Mouse (Mus musculus): ENCODE results near the gene Lrrc51. TPM values are rescaled to one million over a fixed set of nuclear protein-coding genes. Genes with fewer than 3 reads are reported as not detected.
"Not testable (repeated sequence)": the region's sequence is repeated elsewhere in the genome, so short reads cannot be mapped to it uniquely, and the experiment has no call there.

The Lrrc51 gene
- polyA plus RNA-seq, 1 experiment from 2014 or later = 15.0 TPM

- Histone ChIP-seq H3K4me2 (ENCODE audit: low read length) (no peak overlapping the region), H3K36me3 (ENCODE audit: control insufficient read depth, insufficient read depth, low read length) (no peaks in the 10 kb centered on the region), H3K27ac (ENCODE audit: low read depth, low read length) (no peak overlapping the region), H3K27me3 (replicated peaks; ENCODE audit: control insufficient read depth, insufficient read depth, low read length) (no peaks in the 10 kb centered on the region), H3K4me1 (ENCODE audit: control insufficient read depth, insufficient read depth, low read depth, low read length) (no peaks in the 10 kb centered on the region), H3K9me3 (ENCODE audit: control insufficient read depth, low read length) (no peaks in the 10 kb centered on the region), H3K9ac (ENCODE audit: low read depth, low read length) (no peak overlapping the region), H3K4me3 (ENCODE audit: low read length) (no peak overlapping the region)
- ATAC-seq = no peak
- WGBS = 65% methylated on average over 2 of the region's 2 CpGs
Observed at GRCm38 (mm10) chr7:101952098-101952497, 18.4 kb upstream of the Lrrc51 start.

DNA sequence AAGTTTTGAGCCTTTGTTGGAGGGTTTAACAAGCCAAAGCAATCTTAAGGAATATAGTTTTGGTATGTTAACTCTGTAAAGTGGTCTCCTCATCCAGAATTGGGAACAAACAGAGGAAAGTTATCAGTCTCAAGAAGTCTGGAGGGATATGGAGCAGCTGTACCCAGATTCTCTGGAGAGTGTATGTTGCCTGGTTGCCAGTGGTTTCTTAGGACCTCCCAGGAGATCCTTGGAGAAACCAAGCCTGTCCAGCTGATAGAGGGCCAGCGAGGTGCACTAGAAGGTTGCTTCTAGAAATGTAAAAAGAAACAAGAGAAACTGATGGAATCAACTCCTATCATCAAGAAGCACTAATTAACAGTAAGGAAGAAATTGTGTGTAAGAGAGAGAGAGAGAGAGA lies 18.0 kb upstream of the Lrrc51 start:
- no peak for ATAC-seq
- Histone ChIP-seq H3K36me3 (ENCODE audit: control insufficient read depth, insufficient read depth, low read length) (no peaks in the 10 kb centered on the region), H3K4me1 (ENCODE audit: control insufficient read depth, insufficient read depth, low read depth, low read length) (no peaks in the 10 kb centered on the region), H3K9ac (ENCODE audit: low read depth, low read length) (no peak overlapping the region), H3K27ac (ENCODE audit: low read depth, low read length) (no peak overlapping the region), H3K4me3 (ENCODE audit: low read length) (no peak overlapping the region), H3K27me3 (replicated peaks; ENCODE audit: control insufficient read depth, insufficient read depth, low read length) (no peaks in the 10 kb centered on the region), H3K4me2 (ENCODE audit: low read length) (no peak overlapping the region), H3K9me3 (ENCODE audit: control insufficient read depth, low read length) (no peaks in the 10 kb centered on the region)
- 91% methylated on average over 1 of the region's 1 CpGs for WGBS

- not testable (repeated sequence) for H3K4me3 ChIP-seq (ENCODE audit: low read length); H3K27me3 ChIP-seq (replicated peaks; ENCODE audit: control insufficient read depth, insufficient read depth, low read length); H3K9ac ChIP-seq (ENCODE audit: low read depth, low read length); H3K36me3 ChIP-seq (ENCODE audit: control insufficient read depth, insufficient read depth, low read length); H3K4me1 ChIP-seq (ENCODE audit: control insufficient read depth, insufficient read depth, low read depth, low read length); H3K27ac ChIP-seq (ENCODE audit: low read depth, low read length); H3K9me3 ChIP-seq (ENCODE audit: control insufficient read depth, low read length); H3K4me2 ChIP-seq (ENCODE audit: low read length); ATAC-seq
- WGBS = 91% methylated on average over 5 of the region's 5 CpGs
Observed at GRCm38 (mm10) chr7:101949008-101949407, 15.3 kb upstream of the Lrrc51 start.

DNA sequence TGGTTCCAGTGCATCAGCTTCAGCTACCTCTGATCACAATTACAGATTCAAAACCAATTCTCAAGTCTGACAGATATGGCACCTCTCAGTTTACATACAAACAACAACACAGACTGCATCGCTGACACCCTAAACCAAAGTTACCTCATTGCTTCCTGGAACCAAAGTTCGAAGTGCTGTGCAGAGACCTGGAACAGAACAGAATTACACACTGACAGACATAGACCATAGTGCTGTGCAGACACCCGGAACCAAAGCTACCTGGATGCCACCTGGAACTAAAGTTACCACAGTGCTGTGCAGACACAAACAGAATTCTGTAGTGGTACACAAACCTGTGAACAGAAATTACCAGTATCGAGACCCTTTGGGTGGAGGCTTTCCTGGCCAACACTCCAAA lies 6.1 kb upstream of the Lrrc51 start:
- no peak overlapping the region for H3K4me3 ChIP-seq (ENCODE audit: low read length)
- H3K36me3 ChIP-seq (ENCODE audit: control insufficient read depth, insufficient read depth, low read length) = no peaks in the 10 kb centered on the region
- WGBS = 93% methylated on average over 4 of the region's 4 CpGs
- H3K9ac ChIP-seq (ENCODE audit: low read depth, low read length) = no peak overlapping the region
- H3K27ac ChIP-seq (ENCODE audit: low read depth, low read length) = no peak overlapping the region
- peaks cover 12% of the 10 kb centered on the region for H3K4me1 ChIP-seq (ENCODE audit: control insufficient read depth, insufficient read depth, low read depth, low read length)
- H3K9me3 ChIP-seq (ENCODE audit: control insufficient read depth, low read length) = no peaks in the 10 kb centered on the region
- H3K4me2 ChIP-seq (ENCODE audit: low read length) = no peak overlapping the region
- ATAC-seq = no peak
- H3K27me3 ChIP-seq (replicated peaks; ENCODE audit: control insufficient read depth, insufficient read depth, low read length) = no peaks in the 10 kb centered on the region

DNA sequence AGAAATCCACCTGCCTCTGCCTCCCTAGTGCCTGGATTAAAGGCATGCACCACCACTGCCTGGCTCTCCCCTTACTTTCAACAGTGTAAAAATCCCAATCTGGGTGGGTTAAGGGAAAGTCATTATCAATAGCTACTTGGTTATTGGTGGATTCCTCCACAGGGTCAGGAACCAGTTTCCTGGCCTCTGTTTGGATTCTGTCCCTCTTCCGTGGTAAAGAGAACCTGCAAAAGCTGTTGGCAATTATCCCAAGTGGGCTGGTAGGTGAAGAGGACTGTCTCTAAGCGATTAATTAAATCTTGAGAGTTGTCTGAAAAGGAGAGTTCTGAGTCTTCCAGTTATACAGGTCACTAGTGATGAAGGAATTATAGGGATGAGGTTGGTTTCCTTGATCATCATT lies 4.7 kb upstream of the Lrrc51 start:
- Histone ChIP-seq H3K4me3 (ENCODE audit: low read length) (no peak overlapping the region), H3K27me3 (replicated peaks; ENCODE audit: control insufficient read depth, insufficient read depth, low read length) (no peaks in the 10 kb centered on the region), H3K9ac (ENCODE audit: low read depth, low read length) (no peak overlapping the region), H3K4me1 (ENCODE audit: control insufficient read depth, insufficient read depth, low read depth, low read length) (peaks cover 15% of the 10 kb centered on the region), H3K27ac (ENCODE audit: low read depth, low read length) (no peak overlapping the region), H3K4me2 (ENCODE audit: low read length) (no peak overlapping the region), H3K9me3 (ENCODE audit: control insufficient read depth, low read length) (no peaks in the 10 kb centered on the region), H3K36me3 (ENCODE audit: control insufficient read depth, insufficient read depth, low read length) (no peaks in the 10 kb centered on the region)
- no peak for ATAC-seq
- 91% methylated on average over 2 of the region's 2 CpGs for WGBS

- no peaks in the 10 kb centered on the region for H3K27me3 ChIP-seq (replicated peaks; ENCODE audit: control insufficient read depth, insufficient read depth, low read length)
- no peak for ATAC-seq
- no peak overlapping the region for H3K9ac ChIP-seq (ENCODE audit: low read depth, low read length)
- no peak overlapping the region for H3K4me3 ChIP-seq (ENCODE audit: low read length)
- no peaks in the 10 kb centered on the region for H3K9me3 ChIP-seq (ENCODE audit: control insufficient read depth, low read length)
- H3K4me1 ChIP-seq (ENCODE audit: control insufficient read depth, insufficient read depth, low read depth, low read length) = peaks cover 20% of the 10 kb centered on the region
- 89% methylated on average over 4 of the region's 4 CpGs for WGBS
- no peak overlapping the region for H3K4me2 ChIP-seq (ENCODE audit: low read length)
- no peak overlapping the region for H3K27ac ChIP-seq (ENCODE audit: low read depth, low read length)
- H3K36me3 ChIP-seq (ENCODE audit: control insufficient read depth, insufficient read depth, low read length) = no peaks in the 10 kb centered on the region
Observed at GRCm38 (mm10) chr7:101937569-101937968, 3.9 kb upstream of the Lrrc51 start.

DNA sequence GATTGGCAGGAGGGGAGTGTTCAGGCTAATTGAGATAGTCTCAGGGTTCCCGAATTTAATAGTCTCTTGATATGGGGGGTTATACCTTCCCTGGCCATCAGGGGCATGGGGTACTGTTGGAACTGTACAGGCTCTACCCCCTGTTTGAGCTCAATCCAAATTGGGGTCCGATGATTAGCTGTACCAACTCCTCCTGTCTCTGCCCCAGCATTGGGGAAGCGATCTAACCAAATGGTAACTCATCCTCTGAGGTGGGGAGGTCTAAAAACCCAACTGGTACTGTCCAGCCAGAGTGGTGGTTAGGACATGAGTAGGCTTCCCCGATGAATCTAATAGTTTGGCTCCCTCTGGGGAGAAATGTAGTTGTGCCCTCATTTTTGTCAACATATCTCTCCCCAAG lies 3.3 kb upstream of the Lrrc51 start:
- H3K4me2 ChIP-seq (ENCODE audit: low read length) = no peak overlapping the region
- H3K27ac ChIP-seq (ENCODE audit: low read depth, low read length) = no peak overlapping the region
- H3K4me3 ChIP-seq (ENCODE audit: low read length) = no peak overlapping the region
- peaks cover 22% of the 10 kb centered on the region for H3K4me1 ChIP-seq (ENCODE audit: control insufficient read depth, insufficient read depth, low read depth, low read length)
- no peaks in the 10 kb centered on the region for H3K9me3 ChIP-seq (ENCODE audit: control insufficient read depth, low read length)
- H3K9ac ChIP-seq (ENCODE audit: low read depth, low read length) = no peak overlapping the region
- ATAC-seq = no peak
- H3K27me3 ChIP-seq (replicated peaks; ENCODE audit: control insufficient read depth, insufficient read depth, low read length) = no peaks in the 10 kb centered on the region
- no peaks in the 10 kb centered on the region for H3K36me3 ChIP-seq (ENCODE audit: control insufficient read depth, insufficient read depth, low read length)
- WGBS = 97% methylated on average over 4 of the region's 4 CpGs

DNA sequence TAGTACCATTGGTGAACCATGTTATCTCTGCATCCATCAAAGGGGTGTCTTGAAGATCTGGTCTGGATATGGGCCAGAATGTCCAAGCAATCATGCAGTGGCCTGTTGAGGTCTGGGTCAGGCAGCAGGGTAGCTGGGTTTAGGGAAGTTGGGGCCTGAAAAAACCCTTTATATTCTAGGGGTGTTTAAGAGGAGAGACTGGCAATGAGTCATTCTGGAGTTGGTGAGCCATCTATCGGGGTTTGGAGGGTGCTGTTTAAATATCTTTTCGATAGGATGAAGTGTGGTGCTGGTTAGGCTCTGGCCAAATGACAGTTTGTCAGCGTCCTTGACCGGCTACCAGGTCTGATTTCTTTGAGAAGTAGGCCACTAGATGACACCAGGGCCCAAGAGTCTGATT lies 2.3 kb upstream of the Lrrc51 start:
- no peak overlapping the region for H3K4me3 ChIP-seq (ENCODE audit: low read length)
- peaks cover 22% of the 10 kb centered on the region for H3K4me1 ChIP-seq (ENCODE audit: control insufficient read depth, insufficient read depth, low read depth, low read length)
- H3K9ac ChIP-seq (ENCODE audit: low read depth, low read length) = no peak overlapping the region
- H3K9me3 ChIP-seq (ENCODE audit: control insufficient read depth, low read length) = no peaks in the 10 kb centered on the region
- H3K27me3 ChIP-seq (replicated peaks; ENCODE audit: control insufficient read depth, insufficient read depth, low read length) = no peaks in the 10 kb centered on the region
- no peak for ATAC-seq
- WGBS = 94% methylated on average over 4 of the region's 4 CpGs
- H3K4me2 ChIP-seq (ENCODE audit: low read length) = no peak overlapping the region
- no peak overlapping the region for H3K27ac ChIP-seq (ENCODE audit: low read depth, low read length)
- no peaks in the 10 kb centered on the region for H3K36me3 ChIP-seq (ENCODE audit: control insufficient read depth, insufficient read depth, low read length)

- WGBS = 7% methylated on average over 15 of the region's 15 CpGs
- Histone ChIP-seq H3K9ac (ENCODE audit: low read depth, low read length) (peak overlapping the region; percentile 67), H3K9me3 (ENCODE audit: control insufficient read depth, low read length) (no peaks in the 10 kb centered on the region), H3K4me3 (ENCODE audit: low read length) (peak overlapping the region; percentile 71), H3K36me3 (ENCODE audit: control insufficient read depth, insufficient read depth, low read length) (no peaks in the 10 kb centered on the region), H3K27ac (ENCODE audit: low read depth, low read length) (peak overlapping the region; percentile 49), H3K4me2 (ENCODE audit: low read length) (peak overlapping the region; percentile 75), H3K4me1 (ENCODE audit: control insufficient read depth, insufficient read depth, low read depth, low read length) (peaks cover 22% of the 10 kb centered on the region), H3K27me3 (replicated peaks; ENCODE audit: control insufficient read depth, insufficient read depth, low read length) (no peaks in the 10 kb centered on the region)
- ATAC-seq = peak; percentile 35
Observed at GRCm38 (mm10) chr7:101933300-101933699, 395 bp downstream of the Lrrc51 start.

DNA sequence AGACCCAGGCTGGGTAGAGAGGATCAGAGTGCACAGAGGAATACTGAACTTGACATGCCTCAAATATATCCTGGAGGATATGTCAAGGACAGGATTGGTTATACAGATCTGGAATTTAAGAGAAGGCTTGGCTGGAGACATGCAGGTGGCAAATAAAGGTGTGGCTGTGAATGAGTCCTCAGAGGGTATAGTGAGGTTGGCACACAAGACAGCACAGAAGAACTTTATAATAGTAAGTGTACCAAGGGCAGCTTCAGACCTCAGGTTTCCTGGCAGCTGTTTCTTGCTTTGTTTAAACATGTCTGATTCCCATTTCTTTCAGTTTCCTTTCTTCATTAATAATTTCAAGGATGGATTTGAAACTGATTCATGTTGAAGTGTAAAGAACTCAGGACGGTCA lies 1.1 kb downstream of the Lrrc51 start:
- no peak overlapping the region for H3K9ac ChIP-seq (ENCODE audit: low read depth, low read length)
- H3K36me3 ChIP-seq (ENCODE audit: control insufficient read depth, insufficient read depth, low read length) = no peaks in the 10 kb centered on the region
- WGBS = 95% methylated on average over 1 of the region's 1 CpGs
- H3K9me3 ChIP-seq (ENCODE audit: control insufficient read depth, low read length) = no peaks in the 10 kb centered on the region
- peaks cover 22% of the 10 kb centered on the region for H3K4me1 ChIP-seq (ENCODE audit: control insufficient read depth, insufficient read depth, low read depth, low read length)
- no peaks in the 10 kb centered on the region for H3K27me3 ChIP-seq (replicated peaks; ENCODE audit: control insufficient read depth, insufficient read depth, low read length)
- H3K4me2 ChIP-seq (ENCODE audit: low read length) = peak overlapping the region; percentile 75; the same call in 1 of the 2 replicates
- H3K27ac ChIP-seq (ENCODE audit: low read depth, low read length) = no peak overlapping the region
- no peak overlapping the region for H3K4me3 ChIP-seq (ENCODE audit: low read length)
- no peak for ATAC-seq
